Mouse (Mus musculus) retina, embryonic 14.5 days (tissue): Measurements from ENCODE around the gene Zhx3.

ENCODE experiments used
- DNase-seq: peaks from one replicate; pipeline ENCODE4 v3.0.0-alpha.2; 2015; ENCODE audit warnings: low spot score

Gene Zhx3

GRCm38 (mm10) chr2:160729851-160730796 is 142.7 kb downstream of the Zhx3 start:
- DNase-seq: peak; percentile 61

- DNase-seq: no peak
Measured at GRCm38 (mm10) chr2:160729436-160729835, 143.4 kb downstream of the Zhx3 start.

GRCm38 (mm10) chr2:160728972-160729371 is 143.8 kb downstream of the Zhx3 start:
- no peak for DNase-seq

DNA sequence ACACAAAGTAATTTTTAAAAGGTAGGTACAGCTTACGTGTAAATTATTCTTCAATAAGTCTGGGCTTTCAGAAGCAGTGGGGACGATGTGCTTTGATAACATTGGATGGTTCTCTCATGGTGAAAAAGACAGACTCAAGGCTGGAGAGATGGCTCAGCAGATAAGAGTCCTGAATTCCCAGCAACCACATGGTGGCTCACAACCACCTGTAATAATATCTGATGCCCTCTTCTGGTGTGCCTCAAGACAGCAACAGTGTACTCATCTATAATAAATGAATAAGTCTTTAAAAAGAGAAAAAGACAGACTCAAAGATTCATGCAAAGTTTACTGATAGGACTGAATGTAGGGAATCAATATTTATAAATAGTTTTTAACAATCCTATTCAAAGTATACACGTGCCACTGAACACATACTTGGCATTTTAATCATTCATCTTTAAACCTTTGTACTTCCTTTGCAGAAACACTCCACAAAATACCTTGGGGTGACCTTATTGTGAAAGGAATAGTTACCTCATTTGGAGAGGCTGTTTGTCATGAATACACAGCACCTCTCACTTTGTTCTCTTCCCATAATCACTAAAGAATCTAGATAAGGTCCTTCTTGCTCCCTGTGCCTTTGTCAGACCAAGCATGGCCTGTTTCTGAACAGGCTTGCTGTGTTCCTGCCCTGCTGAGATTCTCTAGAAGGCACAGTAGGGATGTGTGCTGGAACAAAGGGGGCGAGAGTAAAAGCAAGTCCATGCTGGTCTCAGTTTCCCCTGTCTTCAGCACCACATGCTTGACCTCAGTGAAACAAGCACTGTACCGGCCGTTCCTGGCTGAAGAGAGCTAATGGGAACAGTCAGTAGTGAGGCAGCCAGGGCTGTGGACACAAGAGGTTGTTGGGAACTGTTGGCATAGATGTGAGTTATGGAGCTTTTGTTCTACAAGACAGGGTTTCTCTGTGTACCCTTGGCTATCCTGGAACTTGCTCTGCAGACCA is 146.6 kb downstream of the Zhx3 start:
- no peak for DNase-seq

DNA sequence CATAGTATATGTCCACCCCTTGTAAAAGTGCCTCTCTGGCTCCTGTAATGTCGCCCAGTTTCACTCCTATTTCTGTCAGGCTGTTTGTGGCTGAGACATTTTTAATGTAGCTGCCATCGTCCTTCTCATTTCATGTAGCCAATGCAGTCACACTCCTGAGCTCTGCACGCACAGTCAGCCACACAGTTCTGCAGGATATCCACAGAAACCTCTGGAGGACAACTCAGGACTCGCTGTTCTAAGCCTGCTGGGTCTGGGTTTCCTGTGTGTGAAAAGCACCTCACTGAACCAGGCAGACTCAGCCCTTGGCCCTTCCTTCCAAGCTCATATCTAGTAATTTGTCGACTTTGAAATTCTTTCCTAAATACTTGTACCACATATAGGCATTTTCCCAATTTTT is 148.3 kb downstream of the Zhx3 start:
- DNase-seq: no peak

GRCm38 (mm10) chr2:160723613-160724375 is 149.0 kb downstream of the Zhx3 start:
- DNase-seq: no peak

DNA sequence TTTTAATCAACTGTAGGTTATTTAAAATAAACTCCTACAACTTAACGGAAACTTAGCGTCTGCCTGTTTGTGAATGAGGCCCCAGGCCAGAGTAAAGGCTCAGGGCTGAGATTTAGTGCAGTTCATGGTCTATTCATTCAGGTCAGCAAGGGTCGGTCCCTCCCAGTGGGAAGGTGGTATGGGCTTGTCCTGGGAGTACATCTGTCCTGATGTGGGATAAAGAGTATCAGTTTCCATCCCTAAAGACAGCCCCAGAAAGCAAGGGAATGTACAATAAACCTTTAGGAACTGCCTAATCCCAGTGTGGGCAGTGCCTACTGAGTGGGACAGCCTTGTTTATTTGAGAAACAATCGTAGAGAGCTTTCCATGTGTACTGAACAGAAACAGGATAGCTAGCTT is 150.1 kb downstream of the Zhx3 start:
- no peak for DNase-seq

DNA sequence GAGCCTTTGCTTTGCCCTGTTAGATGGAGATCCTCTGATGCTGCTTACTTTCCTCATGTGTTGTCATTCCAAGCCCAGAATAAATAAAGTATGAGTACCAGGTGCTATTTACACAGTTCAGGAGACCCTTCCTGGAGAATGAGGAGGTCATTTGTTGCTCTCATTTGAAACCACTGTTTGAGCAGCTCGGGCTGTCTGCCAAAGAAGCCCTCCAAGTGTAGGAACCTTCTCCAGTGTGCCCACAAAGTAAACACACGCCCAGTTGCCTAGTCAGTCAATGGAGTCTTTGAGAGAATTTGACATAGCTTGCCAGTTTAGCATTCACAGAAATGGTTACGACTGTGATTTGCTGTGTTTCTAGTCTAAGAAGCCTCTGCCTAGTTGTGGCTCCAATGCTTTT is 154.0 kb downstream of the Zhx3 start:
- no peak for DNase-seq

DNA sequence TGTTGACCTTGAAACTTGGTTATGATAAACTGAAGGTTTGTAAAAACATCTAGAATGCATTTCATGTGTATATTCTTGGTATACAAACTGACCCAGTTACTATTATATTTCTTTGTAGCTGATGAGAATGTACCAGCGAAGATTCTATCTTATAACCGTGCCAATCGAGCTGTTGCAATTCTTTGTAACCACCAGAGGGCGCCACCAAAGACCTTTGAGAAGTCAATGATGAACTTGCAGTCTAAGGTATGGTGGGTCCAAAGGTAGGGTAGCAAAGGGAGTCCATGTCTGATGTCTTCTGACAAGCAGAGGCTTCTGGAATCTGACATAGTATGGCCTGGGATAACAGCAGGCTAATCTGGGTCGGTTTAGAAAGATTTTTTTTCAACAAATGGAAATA is 155.5 kb downstream of the Zhx3 start:
- DNase-seq: peak; percentile 70

- DNase-seq: no peak
Measured at GRCm38 (mm10) chr2:160715463-160716030, 157.3 kb downstream of the Zhx3 start.

- DNase-seq: no peak
Measured at GRCm38 (mm10) chr2:160707673-160708072, 165.1 kb downstream of the Zhx3 start.

GRCm38 (mm10) chr2:160702824-160703223 is 170.0 kb downstream of the Zhx3 start:
- no peak for DNase-seq

- no peak for DNase-seq
Measured at GRCm38 (mm10) chr2:160701603-160702002, 171.2 kb downstream of the Zhx3 start.

DNA sequence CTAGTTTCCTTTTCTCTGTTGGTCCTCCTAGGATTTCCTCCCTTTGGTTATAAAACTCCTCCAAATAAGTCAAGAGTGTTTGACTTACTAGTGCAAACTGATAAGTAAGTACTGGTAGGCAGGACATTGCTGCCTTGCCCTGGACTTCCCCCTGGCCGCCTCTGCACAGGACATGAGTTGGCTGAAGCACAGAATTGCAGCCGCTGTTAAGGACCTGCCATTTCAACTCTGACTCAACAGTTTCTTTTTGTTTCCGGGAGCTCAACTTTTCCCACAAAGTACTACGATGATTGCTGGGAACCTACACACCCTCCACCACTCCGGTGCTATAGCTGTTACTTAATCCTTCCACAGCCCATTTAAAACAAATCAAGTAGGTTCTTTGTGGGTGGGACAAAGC is 172.5 kb downstream of the Zhx3 start:
- no peak for DNase-seq
